Mouse (Mus musculus) stomach, embryonic 15.5 days (tissue): ENCODE measurements around the gene Vmn2r-ps130. TPM values are rescaled to one million over a fixed set of nuclear protein-coding genes. Genes with fewer than 3 reads are reported as not detected.
"Not testable (repeated sequence)": the region's sequence is repeated elsewhere in the genome, so short reads cannot be mapped to it uniquely, and the experiment has no call there.

ENCODE experiments used
- ATAC-seq: fragments of 200-750 bp; cut with Nextera tagmentation; 2 replicates; pipeline ENCODE4 v1.8.0; 2017; ENCODE audit warnings: low read depth, moderate number of reproducible peaks, moderate TSS enrichment; ENCODE audit not compliant: insufficient read depth, low FRiP score
- H3K27ac ChIP-seq: fragments of 300-500 bp; sonication (generic); 2 replicates; pipeline ENCODE4 v1.5.1; 2015; ENCODE audit warnings: mild to moderate bottlenecking, inconsistent platforms
- H3K27me3 ChIP-seq: fragments of 300-500 bp; sonication (generic); replicated peaks from 2 replicates; pipeline ENCODE4 v1.6.1; 2015; ENCODE audit warnings: inconsistent platforms
- H3K36me3 ChIP-seq: fragments of 300-500 bp; sonication (generic); 2 replicates; pipeline ENCODE4 v1.6.1; 2015; ENCODE audit warnings: inconsistent platforms
- H3K4me1 ChIP-seq: fragments of 300-500 bp; sonication (generic); 2 replicates; pipeline ENCODE4 v1.6.1; 2015; ENCODE audit warnings: inconsistent platforms
- H3K4me2 ChIP-seq: fragments of 300-500 bp; sonication (generic); 2 replicates; pipeline ENCODE4 v1.6.1; 2015; ENCODE audit warnings: mild to moderate bottlenecking, inconsistent platforms
- H3K4me3 ChIP-seq: fragments of 300-500 bp; sonication (generic); replicated peaks from 2 replicates; pipeline ENCODE4 v1.5.1; 2015; ENCODE audit warnings: inconsistent platforms
- H3K9ac ChIP-seq: fragments of 300-500 bp; sonication (generic); 2 replicates; pipeline ENCODE4 v1.6.1; 2015; ENCODE audit warnings: inconsistent platforms
- H3K9me3 ChIP-seq: fragments of 300-500 bp; sonication (generic); 2 replicates; pipeline ENCODE4 v1.6.1; 2016; ENCODE audit warnings: inconsistent platforms
- WGBS: fragments of 180-500 bp; shearing (Covaris S2); methylation state at CpG from one replicate; pipeline ENCODE4 v1.1.7; 2015; 5-methylcytosine and 5-hydroxymethylcytosine counted together
- polyA plus RNA-seq: library from polyadenylated mRNA; unstranded; fragments of >200 nt; fragmentation: Nextera tagmentation; extraction: Ambion mirVana; gene quantifications from 2 replicates; pipeline ENCODE4 v1.2.1, GENCODE M21; 2015

Gene Vmn2r-ps130
- not detected in 2 replicates for polyA plus RNA-seq

- not testable (repeated sequence) for H3K9ac ChIP-seq, H3K36me3 ChIP-seq, H3K27ac ChIP-seq, H3K9me3 ChIP-seq, H3K4me3 ChIP-seq, H3K27me3 ChIP-seq, H3K4me1 ChIP-seq, ATAC-seq, H3K4me2 ChIP-seq
- WGBS: 83% methylated on average over 1 of the region's 1 CpGs
Observed at GRCm38 (mm10) chr17:23060866-23061265, at the start of gene Vmn2r-ps130. TSS of gene Vmn2r-ps130 (plus strand) at chr17:23061166.

Other genes starting within 250 kb of the Vmn2r-ps130 start
- gene Zfp945, start 194.0 kb upstream of the Vmn2r-ps130 start, polyA plus RNA-seq: 19.3 and 19.9 TPM in 2 replicates
- gene Vmn2r113, start 118.2 kb upstream of the Vmn2r-ps130 start, polyA plus RNA-seq: not detected in 2 replicates
- gene Zfp40, start 132.1 kb downstream of the Vmn2r-ps130 start, polyA plus RNA-seq: 9.7 and 10.3 TPM in 2 replicates